Mouse (Mus musculus): ENCODE data around the gene Cep135.

Gene Cep135

GRCm38 (mm10) chr5:76588551-76589283 is at the start of gene Cep135:
TSS of gene Cep135 (plus strand) at chr5:76588698.
- peak; percentile 81 for DNase-seq (ENCODE audit: low spot score)

GRCm38 (mm10) chr5:76540181-76540580 is 48.3 kb upstream of the Cep135 start:
- DNase-seq (ENCODE audit: low spot score), result no peak

- DNase-seq (ENCODE audit: low spot score), result no peak
Observed at GRCm38 (mm10) chr5:76540842-76541241, 47.7 kb upstream of the Cep135 start.

- DNase-seq (ENCODE audit: low spot score), result no peak
Observed at GRCm38 (mm10) chr5:76543200-76543599, 45.3 kb upstream of the Cep135 start.

GRCm38 (mm10) chr5:76550426-76550825 is 38.1 kb upstream of the Cep135 start:
- DNase-seq (ENCODE audit: low spot score), result no peak

- peak; percentile 59 for DNase-seq (ENCODE audit: low spot score)
Observed at GRCm38 (mm10) chr5:76565321-76565720, 23.2 kb upstream of the Cep135 start.

- no peak for DNase-seq (ENCODE audit: low spot score)
Observed at GRCm38 (mm10) chr5:76574251-76574650, 14.2 kb upstream of the Cep135 start.

- no peak for DNase-seq (ENCODE audit: low spot score)
Observed at GRCm38 (mm10) chr5:76577026-76577425, 11.5 kb upstream of the Cep135 start.

GRCm38 (mm10) chr5:76585378-76585777 is 3.1 kb upstream of the Cep135 start:
- no peak for DNase-seq (ENCODE audit: low spot score)

- no peak for DNase-seq (ENCODE audit: low spot score)
Observed at GRCm38 (mm10) chr5:76589311-76589710, 813 bp downstream of the Cep135 start.

GRCm38 (mm10) chr5:76590009-76590408 is 1.5 kb downstream of the Cep135 start:
- no peak for DNase-seq (ENCODE audit: low spot score)

- no peak for DNase-seq (ENCODE audit: low spot score)
Observed at GRCm38 (mm10) chr5:76591885-76592284, 3.4 kb downstream of the Cep135 start.

GRCm38 (mm10) chr5:76609702-76610370 is 21.3 kb downstream of the Cep135 start:
- no peak for DNase-seq (ENCODE audit: low spot score)

- no peak for DNase-seq (ENCODE audit: low spot score)
Observed at GRCm38 (mm10) chr5:76612867-76613499, 24.5 kb downstream of the Cep135 start.

- DNase-seq (ENCODE audit: low spot score), result no peak
Observed at GRCm38 (mm10) chr5:76615276-76615675, 26.8 kb downstream of the Cep135 start.

- no peak for DNase-seq (ENCODE audit: low spot score)
Observed at GRCm38 (mm10) chr5:76616196-76616747, 27.8 kb downstream of the Cep135 start.

- no peak for DNase-seq (ENCODE audit: low spot score)
Observed at GRCm38 (mm10) chr5:76618750-76619149, 30.3 kb downstream of the Cep135 start.

- DNase-seq (ENCODE audit: low spot score), result no peak
Observed at GRCm38 (mm10) chr5:76623759-76624158, 35.3 kb downstream of the Cep135 start.

- no peak for DNase-seq (ENCODE audit: low spot score)
Observed at GRCm38 (mm10) chr5:76627770-76628169, 39.3 kb downstream of the Cep135 start.

- DNase-seq (ENCODE audit: low spot score), result no peak
Observed at GRCm38 (mm10) chr5:76634012-76634411, 45.5 kb downstream of the Cep135 start.

- no peak for DNase-seq (ENCODE audit: low spot score)
Observed at GRCm38 (mm10) chr5:76635592-76635991, 47.1 kb downstream of the Cep135 start.

- no peak for DNase-seq (ENCODE audit: low spot score)
Observed at GRCm38 (mm10) chr5:76642076-76642475, 53.6 kb downstream of the Cep135 start.

- DNase-seq (ENCODE audit: low spot score), result no peak
Observed at GRCm38 (mm10) chr5:76644234-76644633, 55.7 kb downstream of the Cep135 start.
